Mouse (Mus musculus): ENCODE measurements around the gene Lipt1. TPM values are rescaled to one million over a fixed set of nuclear protein-coding genes. Genes with fewer than 3 reads are reported as not detected.
A peak's percentile ranks its signal among the peaks of the same experiment; 100 is the strongest.

Lipt1 gene
- total and polyA plus RNA-seq, 3 experiments: 7.5 to 13.2 (median 7.9) TPM

- no peak for TF ChIP-seq USF2 (conservative IDR thresholded peaks at IDR 0.05; ENCODE audit: low read depth, low read length)
- no peak for TF ChIP-seq UBTF (IDR thresholded peaks at IDR 0.05; ENCODE audit: low read depth, low read length)
- peak; percentile 87 for TF ChIP-seq TBP (conservative IDR thresholded peaks at IDR 0.05; ENCODE audit: low read depth, low read length)
- TF ChIP-seq BHLHE40 (IDR thresholded peaks at IDR 0.05; ENCODE audit: low read depth, low read length): peak; percentile 90
- no peak for TF ChIP-seq CHD2 (IDR thresholded peaks at IDR 0.05; ENCODE audit: low read length)
- no peak for TF ChIP-seq PAX5 (IDR thresholded peaks at IDR 0.05; ENCODE audit: low read length)
- peak; percentile 64; the same call in 1 of the 2 replicates for TF ChIP-seq MAX (IDR thresholded peaks at IDR 0.05; ENCODE audit: low read length)
- no peak for TF ChIP-seq JUND (conservative IDR thresholded peaks at IDR 0.05; ENCODE audit: low read depth, low read length)
- TF ChIP-seq SMC3 (IDR thresholded peaks at IDR 0.05; ENCODE audit: low read depth, low read length): no peak
- peak; percentile 91 for TF ChIP-seq MEF2A (IDR thresholded peaks at IDR 0.05; ENCODE audit: borderline replicate concordance, low read depth, low read length)
- peak; percentile 98 for TF ChIP-seq SIN3A (IDR thresholded peaks at IDR 0.05; ENCODE audit: low read length)
- no peak for TF ChIP-seq CTCF (conservative IDR thresholded peaks at IDR 0.05 in 1 of 2, IDR thresholded peaks at IDR 0.05 in 1 of 2; ENCODE audit: low read depth in 2 of 2, low read length in 2 of 2)
- 0 out of 2 replicates have a peak, but pooled peaks have one; percentile 55 for TF ChIP-seq CHD1 (IDR thresholded peaks at IDR 0.05; ENCODE audit: low read depth, low read length)
- TF ChIP-seq NELFE (IDR thresholded peaks at IDR 0.05; ENCODE audit: low read depth, low read length): peak; percentile 75
Measured at GRCm38 (mm10) chr1:37890025-37890652, 18.6 kb downstream of the Lipt1 start, which contains the start of the genes Mitd1 and Mrpl30 (continued).

- DNase-seq (ENCODE audit: extremely low read depth): peak; percentile 25
- H3K79me2 ChIP-seq (replicated peaks; ENCODE audit: control insufficient read depth, extremely low read depth, insufficient read depth, poor library complexity, severe bottlenecking): peaks cover 25% of the 10 kb centered on the region
- no peak overlapping the region for H3K27ac ChIP-seq (ENCODE audit: insufficient read depth, low read depth)
- no peaks in the 10 kb centered on the region for H3K9me3 ChIP-seq (replicated peaks; ENCODE audit: low read length)
- H3K4me3 ChIP-seq (replicated peaks in 1 of 3; ENCODE audit: low read depth in 2 of 3, low read length in 2 of 3, poor library complexity in 1 of 3): peak overlapping the region in 2 of 3 experiments; percentile 78 to 91
- H3K4me1 ChIP-seq (ENCODE audit: control insufficient read depth in 1 of 2, insufficient read depth in 2 of 2): peaks cover 8 to 37% of the 10 kb centered on the region in 2 experiments
- in situ Hi-C loops (cut with MboI; ENCODE audit: low pct_ligation_motif_present, low pct_unique_long_range_greater_than_20kb, low sequenced_read_pairs): no loop called here
- H3K36me3 ChIP-seq (replicated peaks in 1 of 2; ENCODE audit: control insufficient read depth in 1 of 2, insufficient read depth in 1 of 2, low read length in 1 of 2): peaks cover 26 to 54% of the 10 kb centered on the region in 2 experiments
- dilution Hi-C loops (cut with MboI; ENCODE audit: extremely low pct_ligation_motif_present, extremely low pct_unique_long_range_greater_than_20kb, low sequenced_read_pairs): no loop called here
- H3K4me2 ChIP-seq (ENCODE audit: insufficient read depth, low read depth, poor library complexity, severe bottlenecking): peak overlapping the region; percentile 95
- TF ChIP-seq IRF4 (IDR thresholded peaks at IDR 0.05; ENCODE audit: low read depth, low read length) (no peak), MEF2A (IDR thresholded peaks at IDR 0.05; ENCODE audit: borderline replicate concordance, low read depth, low read length) (no peak), SMC3 (IDR thresholded peaks at IDR 0.05; ENCODE audit: low read depth, low read length) (peak; percentile 22), POLR2AphosphoS2 (IDR thresholded peaks at IDR 0.05; ENCODE audit: low read depth, low read length) (no peak), E2F4 (IDR thresholded peaks at IDR 0.05; ENCODE audit: insufficient replicate concordance, low read depth, low read length) (no peak), ZMIZ1 (IDR thresholded peaks at IDR 0.05; ENCODE audit: low read depth, low read length) (no peak), NRF1 (IDR thresholded peaks at IDR 0.05; ENCODE audit: low read depth, low read length) (no peak), MYC (IDR thresholded peaks at IDR 0.05; ENCODE audit: low read depth, low read length) (no peak), MAZ (IDR thresholded peaks at IDR 0.05; ENCODE audit: low read depth, low read length) (no peak), EP300 (IDR thresholded peaks at IDR 0.05; ENCODE audit: low read length) (no peak), BHLHE40 (IDR thresholded peaks at IDR 0.05; ENCODE audit: low read depth, low read length) (no peak), ETS1 (conservative IDR thresholded peaks at IDR 0.05; ENCODE audit: low read depth, low read length) (no peak), KAT2A (IDR thresholded peaks at IDR 0.05; ENCODE audit: insufficient replicate concordance, low read length) (no peak), JUND (conservative IDR thresholded peaks at IDR 0.05; ENCODE audit: low read depth, low read length) (no peak), NELFE (IDR thresholded peaks at IDR 0.05; ENCODE audit: low read depth, low read length) (no peak), MAX (IDR thresholded peaks at IDR 0.05; ENCODE audit: low read length) (no peak), RAD21 (IDR thresholded peaks at IDR 0.05; ENCODE audit: low read depth, low read length) (peak; percentile 28), MXI1 (IDR thresholded peaks at IDR 0.05; ENCODE audit: low read depth, low read length) (no peak), UBTF (IDR thresholded peaks at IDR 0.05; ENCODE audit: low read depth, low read length) (no peak), JUN (IDR thresholded peaks at IDR 0.05; ENCODE audit: insufficient read depth, low read depth, low read length) (no peak), TBP (conservative IDR thresholded peaks at IDR 0.05; ENCODE audit: low read depth, low read length) (no peak), SIN3A (IDR thresholded peaks at IDR 0.05; ENCODE audit: low read length) (no peak), CHD2 (IDR thresholded peaks at IDR 0.05; ENCODE audit: low read length) (no peak), CTCF (conservative IDR thresholded peaks at IDR 0.05 in 1 of 2, IDR thresholded peaks at IDR 0.05 in 1 of 2; ENCODE audit: low read depth in 2 of 2, low read length in 2 of 2) (peak in 1 of 2 experiments; percentile 49; a peak in 2 of 4 replicates)
- H3K27me3 ChIP-seq (replicated peaks): no peaks in the 10 kb centered on the region
- H3K9ac ChIP-seq (ENCODE audit: insufficient read depth, low read depth): peak overlapping the region; percentile 62; the same call in 1 of the 2 replicates
Measured at GRCm38 (mm10) chr1:37891400-37891799, 19.9 kb downstream of the Lipt1 start.
